Mouse (Mus musculus): Measurements from ENCODE around the gene Nmnat2. TPM values are rescaled to one million over a fixed set of nuclear protein-coding genes. Genes with fewer than 3 reads are reported as not detected.
"Not testable (repeated sequence)": the region's sequence is repeated elsewhere in the genome, so short reads cannot be mapped to it uniquely, and the experiment has no call there.

Nmnat2 gene
- polyA plus RNA-seq, 1 experiment from 2014 or later, result 0.89 TPM

- Histone ChIP-seq H3K9me3 (replicated peaks) (no peaks in the 10 kb centered on the region), H3K4me2 (no peak overlapping the region), H3K27ac (peak overlapping the region; percentile 42; the same call in 1 of the 2 replicates), H3K4me3 (no peak overlapping the region), H3K27me3 (no peaks in the 10 kb centered on the region), H3K9ac (no peak overlapping the region), H3K36me3 (no peaks in the 10 kb centered on the region), H3K4me1 (replicated peaks) (peaks cover 9% of the 10 kb centered on the region)
- WGBS, result 70% methylated on average over 9 of the region's 9 CpGs
- no peak for ATAC-seq (replicated peaks; ENCODE audit: insufficient number of reproducible peaks, insufficient read depth, low FRiP score, low read depth)
Measured at GRCm38 (mm10) chr1:153064784-153065390, 110.1 kb downstream of the Nmnat2 start.

- ATAC-seq (replicated peaks; ENCODE audit: insufficient number of reproducible peaks, insufficient read depth, low FRiP score, low read depth), result no peak; the same call in 1 of the 2 replicates
- peak overlapping the region; percentile 42; the same call in 1 of the 2 replicates for H3K27ac ChIP-seq
Measured at GRCm38 (mm10) chr1:153065473-153066386, 110.9 kb downstream of the Nmnat2 start.

GRCm38 (mm10) chr1:153066387-153066781 lies 111.6 kb downstream of the Nmnat2 start:
- Histone ChIP-seq H3K36me3 (no peaks in the 10 kb centered on the region), H3K4me1 (replicated peaks) (peaks cover 9% of the 10 kb centered on the region), H3K4me3 (no peak overlapping the region), H3K27ac (no peak overlapping the region), H3K9me3 (replicated peaks) (no peaks in the 10 kb centered on the region), H3K27me3 (0 out of 2 replicates have a peak, but pooled peaks cover 6% of the 10 kb centered on the region), H3K4me2 (no peak overlapping the region), H3K9ac (no peak overlapping the region)
- no peak for ATAC-seq (replicated peaks; ENCODE audit: insufficient number of reproducible peaks, insufficient read depth, low FRiP score, low read depth)
- 71% methylated on average over 4 of the region's 4 CpGs for WGBS

More at GRCm38 (mm10) chr1:153065473-153066386, 110.9 kb downstream of the Nmnat2 start:
- no peaks in the 10 kb centered on the region for H3K36me3 ChIP-seq
- no peaks in the 10 kb centered on the region for H3K9me3 ChIP-seq (replicated peaks)
- no peak overlapping the region for H3K4me3 ChIP-seq
- H3K4me2 ChIP-seq, result no peak overlapping the region
- 72% methylated on average over 12 of the region's 12 CpGs for WGBS
- H3K4me1 ChIP-seq (replicated peaks), result peaks cover 9% of the 10 kb centered on the region
- H3K9ac ChIP-seq, result no peak overlapping the region
- 0 out of 2 replicates have a peak, but pooled peaks cover 1% of the 10 kb centered on the region for H3K27me3 ChIP-seq

- Histone ChIP-seq H3K4me2 (peak overlapping the region; percentile 55), H3K27me3 (peaks cover 32% of the 10 kb centered on the region), H3K4me1 (replicated peaks) (peaks cover 7% of the 10 kb centered on the region), H3K9me3 (replicated peaks) (no peaks in the 10 kb centered on the region), H3K27ac (no peak overlapping the region), H3K4me3 (peak overlapping the region; percentile 32), H3K36me3 (no peaks in the 10 kb centered on the region), H3K9ac (no peak overlapping the region)
- WGBS, result 35% methylated on average over 16 of the region's 16 CpGs
- peak; percentile 31; the same call in 1 of the 2 replicates for ATAC-seq (replicated peaks; ENCODE audit: insufficient number of reproducible peaks, insufficient read depth, low FRiP score, low read depth)
Measured at GRCm38 (mm10) chr1:153071563-153071962, 116.8 kb downstream of the Nmnat2 start.

- Histone ChIP-seq H3K27me3 (peaks cover 32% of the 10 kb centered on the region), H3K4me3 (peak overlapping the region; percentile 32), H3K9me3 (replicated peaks) (no peaks in the 10 kb centered on the region), H3K4me2 (peak overlapping the region; percentile 55), H3K27ac (no peak overlapping the region), H3K9ac (no peak overlapping the region), H3K4me1 (replicated peaks) (peaks cover 7% of the 10 kb centered on the region), H3K36me3 (no peaks in the 10 kb centered on the region)
- no peak for ATAC-seq (replicated peaks; ENCODE audit: insufficient number of reproducible peaks, insufficient read depth, low FRiP score, low read depth)
- 33% methylated on average over 12 of the region's 12 CpGs for WGBS
Measured at GRCm38 (mm10) chr1:153071995-153072394, 117.2 kb downstream of the Nmnat2 start.

GRCm38 (mm10) chr1:153072711-153073110 lies 117.9 kb downstream of the Nmnat2 start:
- Histone ChIP-seq H3K4me2 (0 out of 2 replicates have a peak overlapping the region, but pooled peaks have one; percentile 55), H3K27me3 (peaks cover 32% of the 10 kb centered on the region), H3K27ac (no peak overlapping the region), H3K36me3 (no peaks in the 10 kb centered on the region), H3K9ac (no peak overlapping the region), H3K4me1 (replicated peaks) (peaks cover 7% of the 10 kb centered on the region), H3K4me3 (no peak overlapping the region), H3K9me3 (replicated peaks) (no peaks in the 10 kb centered on the region)
- no peak for ATAC-seq (replicated peaks; ENCODE audit: insufficient number of reproducible peaks, insufficient read depth, low FRiP score, low read depth)
- whole genome bisulfite sequencing, result 58% methylated on average over 10 of the region's 10 CpGs

- Histone ChIP-seq H3K4me1 (replicated peaks) (peaks cover 7% of the 10 kb centered on the region), H3K36me3 (no peaks in the 10 kb centered on the region), H3K27ac (no peak overlapping the region), H3K9me3 (replicated peaks) (no peaks in the 10 kb centered on the region), H3K27me3 (peaks cover 32% of the 10 kb centered on the region), H3K4me2 (no peak overlapping the region), H3K4me3 (no peak overlapping the region), H3K9ac (no peak overlapping the region)
- 27% methylated on average over 9 of the region's 9 CpGs for WGBS
- no peak for ATAC-seq (replicated peaks; ENCODE audit: insufficient number of reproducible peaks, insufficient read depth, low FRiP score, low read depth)
Measured at GRCm38 (mm10) chr1:153073441-153073840, 118.6 kb downstream of the Nmnat2 start.

GRCm38 (mm10) chr1:153075087-153075736 lies 120.4 kb downstream of the Nmnat2 start:
- H3K27me3 ChIP-seq, result peaks cover 32% of the 10 kb centered on the region
- H3K4me2 ChIP-seq, result no peak overlapping the region
- H3K9ac ChIP-seq, result no peak overlapping the region
- 75% methylated on average over 3 of the region's 3 CpGs for WGBS
- H3K4me1 ChIP-seq (replicated peaks), result peaks cover 7% of the 10 kb centered on the region
- H3K4me3 ChIP-seq, result no peak overlapping the region
- H3K27ac ChIP-seq, result no peak overlapping the region
- no peak for ATAC-seq (replicated peaks; ENCODE audit: insufficient number of reproducible peaks, insufficient read depth, low FRiP score, low read depth)
- H3K9me3 ChIP-seq (replicated peaks), result no peaks in the 10 kb centered on the region
- no peaks in the 10 kb centered on the region for H3K36me3 ChIP-seq

GRCm38 (mm10) chr1:153075955-153076354 lies 121.2 kb downstream of the Nmnat2 start:
- Histone ChIP-seq H3K4me3 (no peak overlapping the region), H3K4me1 (replicated peaks) (peaks cover 7% of the 10 kb centered on the region), H3K9ac (no peak overlapping the region), H3K36me3 (no peaks in the 10 kb centered on the region), H3K9me3 (replicated peaks) (no peaks in the 10 kb centered on the region), H3K27me3 (peaks cover 28% of the 10 kb centered on the region), H3K27ac (no peak overlapping the region), H3K4me2 (no peak overlapping the region)
- no peak for ATAC-seq (replicated peaks; ENCODE audit: insufficient number of reproducible peaks, insufficient read depth, low FRiP score, low read depth)
- 42% methylated on average over 6 of the region's 6 CpGs for WGBS

GRCm38 (mm10) chr1:153083233-153083632 lies 128.4 kb downstream of the Nmnat2 start:
- not testable (repeated sequence) for H3K27me3 ChIP-seq; H3K4me2 ChIP-seq; H3K4me3 ChIP-seq; H3K9me3 ChIP-seq (replicated peaks); H3K36me3 ChIP-seq; H3K4me1 ChIP-seq (replicated peaks); H3K27ac ChIP-seq; ATAC-seq (replicated peaks; ENCODE audit: insufficient number of reproducible peaks, insufficient read depth, low FRiP score, low read depth); H3K9ac ChIP-seq
- 73% methylated on average over 9 of the region's 14 CpGs for WGBS

GRCm38 (mm10) chr1:153084191-153084590 lies 129.4 kb downstream of the Nmnat2 start:
- H3K4me3 ChIP-seq, result no peak overlapping the region
- no peaks in the 10 kb centered on the region for H3K9me3 ChIP-seq (replicated peaks)
- no peak overlapping the region for H3K27ac ChIP-seq
- 14% methylated on average over 6 of the region's 6 CpGs for WGBS
- H3K36me3 ChIP-seq, result no peaks in the 10 kb centered on the region
- H3K9ac ChIP-seq, result no peak overlapping the region
- H3K4me1 ChIP-seq (replicated peaks), result peaks cover 8% of the 10 kb centered on the region; the same call in 1 of the 2 replicates
- H3K4me2 ChIP-seq, result no peak overlapping the region
- no peaks in the 10 kb centered on the region for H3K27me3 ChIP-seq
- no peak for ATAC-seq (replicated peaks; ENCODE audit: insufficient number of reproducible peaks, insufficient read depth, low FRiP score, low read depth)
